In the genomic region with DNA sequence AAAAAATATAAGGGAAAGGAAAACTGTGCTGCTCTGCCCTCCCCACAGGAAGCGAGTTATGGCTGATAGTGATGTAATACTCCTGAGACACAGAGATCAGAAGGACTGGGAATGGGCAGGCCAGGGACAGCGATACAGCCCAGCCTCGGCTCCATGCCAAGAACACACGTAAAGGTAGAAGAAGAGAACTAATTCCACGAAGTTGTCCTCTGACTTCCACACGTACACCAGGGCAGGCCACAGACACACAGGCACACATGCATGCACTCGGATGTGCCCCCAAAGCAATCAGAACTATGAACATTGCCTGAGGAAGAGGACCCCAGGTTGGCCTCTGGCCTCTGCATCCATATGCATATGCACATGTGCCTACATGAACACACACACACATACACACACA, we compare ENCODE assay signal across 11 mouse cellular contexts. TPM values are rescaled to one million over a fixed set of nuclear protein-coding genes. Genes with fewer than 3 reads are reported as not detected.
DNase-seq lines count a peak whose midpoint lies in the region; ATAC-seq and TF ChIP-seq lines count a peak whose summit lies in the region.
"Had no signal": no experiment of that assay in that cellular context is flagged by ENCODE, and none has a peak within 500 bp of the region (broad histone marks: within the 10 kb centered on the region; RNA-seq: fewer than 3 reads in every experiment).

No protein-coding gene starts in this region.

- H3K4me3 ChIP-seq in left cerebral cortex, adult 2 months, result no peak overlapping the region
- H3K4me3 ChIP-seq in liver, embryonic 13.5 days (replicated peaks), result no peak overlapping the region
- no peak overlapping the region for H3K4me3 ChIP-seq in hindbrain, embryonic 16.5 days (ENCODE audit: low read length)

- peak overlapping the region; percentile 49 for H3K9ac ChIP-seq in liver, embryonic 13.5 days
- no peak overlapping the region for H3K9ac ChIP-seq in hindbrain, embryonic 16.5 days (ENCODE audit: low read depth, low read length)

- H3K36me3 ChIP-seq in liver, embryonic 13.5 days, result no peaks in the 10 kb centered on the region
- H3K36me3 ChIP-seq in hindbrain, embryonic 16.5 days (ENCODE audit: control insufficient read depth, insufficient read depth, low read length), result no peaks in the 10 kb centered on the region

- no peaks in the 10 kb centered on the region for H3K27me3 ChIP-seq in liver, embryonic 13.5 days
- no peaks in the 10 kb centered on the region for H3K27me3 ChIP-seq in hindbrain, embryonic 16.5 days (replicated peaks; ENCODE audit: control insufficient read depth, insufficient read depth, low read length)
- H3K27me3 ChIP-seq: CH12.LX had no signal

- intact Hi-C loops in heart, postnatal 14 days (cut with DNase I), result no loop called here
- intact Hi-C loops in left cerebral cortex, adult 2 months (cut with DNase I), result no loop called here

- H3K4me2 ChIP-seq in liver, embryonic 13.5 days, result peak overlapping the region; percentile 46
- no peak overlapping the region for H3K4me2 ChIP-seq in hindbrain, embryonic 16.5 days (ENCODE audit: low read length)

- peak overlapping the region; percentile 64; the same call in 1 of the 2 replicates for H3K27ac ChIP-seq in left cerebral cortex, adult 2 months
- H3K27ac ChIP-seq in liver, embryonic 13.5 days, result peak overlapping the region; percentile 69
- no peak overlapping the region for H3K27ac ChIP-seq in hindbrain, embryonic 16.5 days (ENCODE audit: low read depth, low read length)

- DNase-seq in heart, adult 11 months, result peak; percentile 93
- DNase-seq in heart, postnatal 14 days, result no peak
- DNase-seq in left cerebral cortex, adult 2 months (ENCODE audit: extremely low spot score in 1 of 2, low spot score in 2 of 2), result no peak
- no peak for DNase-seq in left cerebral cortex, adult 8-10 months (ENCODE audit: low spot score in 2 of 2)
- DNase-seq in cerebellum, adult 9-11 months, result peak; percentile 67
- DNase-seq in liver, embryonic 13.5 days, result no peak
- DNase-seq in ovary, postnatal 36 days (ENCODE audit: low spot score), result no peak
- DNase-seq: gastrocnemius, postnatal 10 days had no signal

- WGBS in liver, embryonic 13.5 days (ENCODE audit: insufficient replicate concordance), result 48% methylated on average over 7 of the region's 7 CpGs
- WGBS in hindbrain, embryonic 16.5 days, result 84% methylated on average over 7 of the region's 7 CpGs

- no peaks in the 10 kb centered on the region for H3K9me3 ChIP-seq in liver, embryonic 13.5 days (replicated peaks)
- no peaks in the 10 kb centered on the region for H3K9me3 ChIP-seq in hindbrain, embryonic 16.5 days (ENCODE audit: control insufficient read depth, low read length)

- ATAC-seq in liver, embryonic 13.5 days (ENCODE audit: low read depth), result no peak
- ATAC-seq in hindbrain, embryonic 16.5 days, result no peak
- ATAC-seq: midbrain, embryonic 16.5 days had no signal

- TF ChIP-seq CTCF in left cerebral cortex, adult 2 months (IDR thresholded peaks at IDR 0.05), result no peak

- peaks cover 98% of the 10 kb centered on the region for H3K4me1 ChIP-seq in liver, embryonic 13.5 days (replicated peaks)
- peaks cover 37% of the 10 kb centered on the region for H3K4me1 ChIP-seq in hindbrain, embryonic 16.5 days (ENCODE audit: control insufficient read depth, insufficient read depth, low read depth, low read length)

RNA-seq across cellular contexts. Expression of a gene that starts 9.2 kb away (rescaled TPM):
- total RNA-seq in heart, postnatal 14 days (2021), result 10 to 100 TPM; 29.2 to 34.1 TPM
- 10 to 100 TPM; 57.1 to 75.2 TPM for total RNA-seq in left cerebral cortex, adult 2 months (2021)
- total RNA-seq in left cerebral cortex, adult 8-10 months (2022), result 10 to 100 TPM; 57.0 to 68.5 (median 63.4) TPM
- 19.1 and 21.4 TPM in 2 replicates for polyA plus RNA-seq in liver, embryonic 13.5 days (2015; fragmentation: Nextera tagmentation; extraction: Ambion mirVana)
- 14.7 and 16.3 TPM in 2 replicates for polyA plus RNA-seq in hindbrain, embryonic 16.5 days (2015; fragmentation: Nextera tagmentation; extraction: Ambion mirVana)

RNA-seq across cellular contexts. Expression of a gene that starts 48.0 kb away (rescaled TPM):
- 10 to 100 TPM in 1 of 2 experiments, 1 to 10 TPM in 1; 9.5 to 10.9 TPM for total RNA-seq in heart, postnatal 14 days (2021)
- 10 to 100 TPM; 33.2 to 33.8 TPM for total RNA-seq in left cerebral cortex, adult 2 months (2021)
- total RNA-seq in left cerebral cortex, adult 8-10 months (2022), result 10 to 100 TPM; 34.1 to 38.8 (median 37.0) TPM
- polyA plus RNA-seq in liver, embryonic 13.5 days (2015; fragmentation: Nextera tagmentation; extraction: Ambion mirVana), result 24.1 and 30.1 TPM in 2 replicates
- 79.0 and 87.6 TPM in 2 replicates for polyA plus RNA-seq in hindbrain, embryonic 16.5 days (2015; fragmentation: Nextera tagmentation; extraction: Ambion mirVana)

RNA-seq across cellular contexts. Expression of a gene that starts 54.6 kb away (rescaled TPM):
- total RNA-seq in heart, postnatal 14 days (2021), result 10 to 100 TPM; 19.2 to 20.8 TPM
- total RNA-seq in left cerebral cortex, adult 2 months (2021), result 10 to 100 TPM; 26.6 to 27.6 TPM
- 10 to 100 TPM; 28.0 to 31.7 (median 29.1) TPM for total RNA-seq in left cerebral cortex, adult 8-10 months (2022)
- 17.0 and 18.4 TPM in 2 replicates for polyA plus RNA-seq in liver, embryonic 13.5 days (2015; fragmentation: Nextera tagmentation; extraction: Ambion mirVana)
- polyA plus RNA-seq in hindbrain, embryonic 16.5 days (2015; fragmentation: Nextera tagmentation; extraction: Ambion mirVana), result 34.0 and 35.7 TPM in 2 replicates

Comparison
In these comparisons a context has a peak if more than half of its experiments do, and no peak if none do; other contexts are left out.
1. DNase-seq: peak in heart, adult 11 months (single experiment) and cerebellum, adult 9-11 months (single experiment); none in heart, postnatal 14 days (0 of 2), left cerebral cortex, adult 2 months (0 of 2), left cerebral cortex, adult 8-10 months (0 of 2), liver, embryonic 13.5 days (single experiment) and ovary, postnatal 36 days (single experiment).